Mouse (Mus musculus): ENCODE results near the gene Agap1. TPM values are rescaled to one million over a fixed set of nuclear protein-coding genes. Genes with fewer than 3 reads are reported as not detected.
A peak's percentile ranks its signal among the peaks of the same experiment; 100 is the strongest.
"Not testable (repeated sequence)": the region's sequence is repeated elsewhere in the genome, so short reads cannot be mapped to it uniquely, and the experiment has no call there.

Agap1 gene
- polyA plus RNA-seq, 1 experiment from 2014 or later: 31.9 TPM

DNA sequence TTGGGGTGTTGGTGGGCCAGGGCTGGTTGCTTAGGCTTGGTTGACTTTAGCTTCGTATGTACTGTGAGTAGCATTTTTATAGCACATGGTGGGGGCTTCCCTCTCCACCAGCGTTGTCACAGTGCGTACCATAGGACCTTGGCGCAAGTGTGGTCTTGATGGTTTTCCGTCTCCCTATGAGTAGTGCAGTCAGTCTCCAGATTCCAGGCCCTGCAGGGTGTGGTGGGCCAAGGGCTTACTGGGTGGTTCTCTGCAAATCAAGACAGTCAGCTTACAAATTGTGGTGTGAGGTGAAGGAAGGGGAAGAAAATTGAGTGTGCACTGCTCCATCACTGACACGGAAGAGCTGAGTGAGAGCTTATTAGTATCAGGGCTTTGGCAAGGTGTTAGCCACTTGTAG is 32.3 kb downstream of the Agap1 start:
- Histone ChIP-seq H3K9ac (ENCODE audit: low read depth, low read length) (no peak overlapping the region), H3K4me3 (ENCODE audit: low read length) (no peak overlapping the region), H3K4me2 (ENCODE audit: low read length) (no peak overlapping the region), H3K4me1 (ENCODE audit: control insufficient read depth, insufficient read depth, low read depth, low read length) (peaks cover 8% of the 10 kb centered on the region), H3K9me3 (ENCODE audit: control insufficient read depth, low read length) (no peaks in the 10 kb centered on the region), H3K36me3 (ENCODE audit: control insufficient read depth, insufficient read depth, low read length) (no peaks in the 10 kb centered on the region), H3K27ac (ENCODE audit: low read depth, low read length) (no peak overlapping the region), H3K27me3 (replicated peaks; ENCODE audit: control insufficient read depth, insufficient read depth, low read length) (no peaks in the 10 kb centered on the region)
- ATAC-seq: 0 out of 2 replicates have a peak, but pooled peaks have one; percentile 19
- 91% methylated on average over 6 of the region's 6 CpGs for WGBS

DNA sequence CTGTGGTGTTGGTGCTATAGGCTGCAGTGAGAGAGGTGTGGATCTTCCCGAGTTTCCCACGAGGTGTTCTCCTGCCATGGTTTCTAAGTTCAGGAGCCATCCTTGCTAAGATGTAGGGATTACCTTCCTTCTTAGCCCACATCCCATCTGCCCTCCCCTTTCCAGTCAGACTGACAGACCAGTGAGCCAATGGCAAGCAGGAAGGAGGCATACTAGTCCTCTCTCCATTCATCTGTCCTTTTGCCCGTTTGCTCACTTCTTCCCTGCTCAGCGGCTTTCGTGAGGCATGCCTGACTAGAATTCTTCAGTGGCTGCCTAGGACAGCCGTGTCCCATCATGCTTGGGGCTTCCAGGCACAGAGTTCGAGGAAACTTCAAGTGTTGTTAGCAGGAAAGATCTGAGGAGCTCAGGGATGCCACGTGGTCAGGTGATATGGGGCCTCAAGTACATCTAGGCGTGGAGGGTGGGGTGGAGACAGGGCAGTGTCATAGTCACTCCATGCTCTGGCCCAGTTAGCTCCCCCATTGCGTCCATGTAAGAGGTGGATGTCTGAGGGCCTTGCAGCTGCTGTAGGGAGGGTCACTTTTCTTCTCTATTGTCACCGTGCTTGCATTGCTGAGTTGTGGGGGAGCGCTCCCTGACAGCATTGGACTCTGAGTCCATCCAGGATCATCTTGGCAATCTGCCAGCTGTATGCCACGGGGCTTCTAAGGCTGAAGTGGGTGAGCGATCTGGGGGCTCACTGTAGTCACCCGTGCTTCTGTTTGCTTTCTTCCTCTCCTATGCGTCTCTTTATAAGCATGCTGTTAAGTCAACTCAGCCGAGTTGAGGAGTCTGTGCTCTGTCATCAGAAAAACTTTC is 34.7 kb downstream of the Agap1 start:
- Histone ChIP-seq H3K27me3 (replicated peaks; ENCODE audit: control insufficient read depth, insufficient read depth, low read length) (no peaks in the 10 kb centered on the region), H3K36me3 (ENCODE audit: control insufficient read depth, insufficient read depth, low read length) (no peaks in the 10 kb centered on the region), H3K4me3 (ENCODE audit: low read length) (no peak overlapping the region), H3K9me3 (ENCODE audit: control insufficient read depth, low read length) (no peaks in the 10 kb centered on the region), H3K9ac (ENCODE audit: low read depth, low read length) (no peak overlapping the region), H3K4me1 (ENCODE audit: control insufficient read depth, insufficient read depth, low read depth, low read length) (peaks cover 8% of the 10 kb centered on the region), H3K4me2 (ENCODE audit: low read length) (no peak overlapping the region), H3K27ac (ENCODE audit: low read depth, low read length) (no peak overlapping the region)
- 55% methylated on average over 17 of the region's 17 CpGs for WGBS
- peak; percentile 41; the same call in 1 of the 2 replicates for ATAC-seq

DNA sequence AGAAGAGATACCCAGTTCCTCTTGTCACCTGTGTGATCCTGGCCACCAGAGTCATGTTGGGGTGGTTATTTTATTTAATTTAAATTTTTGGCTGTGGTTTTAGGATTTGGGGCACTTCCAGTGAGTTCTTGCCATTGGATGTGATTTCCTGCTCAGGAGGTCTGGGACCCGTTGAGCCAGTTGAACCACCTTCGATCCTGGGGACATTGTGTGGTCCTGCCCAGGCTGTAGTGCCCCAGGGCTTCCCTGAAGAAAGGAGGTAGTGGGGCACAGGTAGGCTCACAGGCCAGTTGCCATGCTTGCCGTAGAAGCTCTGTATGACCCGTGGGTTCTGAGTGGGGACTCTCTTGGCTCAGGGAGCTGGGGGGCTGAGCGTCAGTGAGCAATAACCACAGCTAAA is 38.6 kb downstream of the Agap1 start:
- ATAC-seq: no peak
- H3K27ac ChIP-seq (ENCODE audit: low read depth, low read length): no peak overlapping the region
- no peaks in the 10 kb centered on the region for H3K27me3 ChIP-seq (replicated peaks; ENCODE audit: control insufficient read depth, insufficient read depth, low read length)
- H3K4me2 ChIP-seq (ENCODE audit: low read length): no peak overlapping the region
- H3K9me3 ChIP-seq (ENCODE audit: control insufficient read depth, low read length): no peaks in the 10 kb centered on the region
- no peaks in the 10 kb centered on the region for H3K36me3 ChIP-seq (ENCODE audit: control insufficient read depth, insufficient read depth, low read length)
- 93% methylated on average over 5 of the region's 5 CpGs for WGBS
- no peak overlapping the region for H3K9ac ChIP-seq (ENCODE audit: low read depth, low read length)
- no peak overlapping the region for H3K4me3 ChIP-seq (ENCODE audit: low read length)
- peaks cover 16% of the 10 kb centered on the region for H3K4me1 ChIP-seq (ENCODE audit: control insufficient read depth, insufficient read depth, low read depth, low read length)

DNA sequence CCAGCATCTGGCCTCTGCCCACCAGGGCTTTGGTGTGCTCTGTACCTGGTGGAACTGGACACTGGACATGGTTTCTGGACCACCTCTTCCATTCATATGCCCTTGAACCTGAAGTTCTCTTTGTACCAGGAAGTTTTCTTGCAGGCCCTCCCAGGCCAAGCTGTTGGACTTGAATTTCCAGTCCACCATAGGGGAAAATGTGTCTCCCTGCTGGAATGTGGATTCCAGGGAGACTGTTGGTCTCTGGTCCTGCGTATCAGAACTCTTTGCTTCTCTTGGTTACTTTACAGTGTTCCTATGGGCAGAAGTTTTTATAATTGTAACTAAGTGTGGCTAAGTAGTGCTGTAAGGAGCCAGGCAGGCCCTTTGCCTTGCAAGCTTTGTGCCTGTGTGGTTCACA is 40.2 kb downstream of the Agap1 start:
- H3K4me1 ChIP-seq (ENCODE audit: control insufficient read depth, insufficient read depth, low read depth, low read length): peaks cover 11% of the 10 kb centered on the region
- no peaks in the 10 kb centered on the region for H3K9me3 ChIP-seq (ENCODE audit: control insufficient read depth, low read length)
- H3K27ac ChIP-seq (ENCODE audit: low read depth, low read length): no peak overlapping the region
- H3K27me3 ChIP-seq (replicated peaks; ENCODE audit: control insufficient read depth, insufficient read depth, low read length): no peaks in the 10 kb centered on the region
- H3K9ac ChIP-seq (ENCODE audit: low read depth, low read length): no peak overlapping the region
- H3K36me3 ChIP-seq (ENCODE audit: control insufficient read depth, insufficient read depth, low read length): no peaks in the 10 kb centered on the region
- no peak overlapping the region for H3K4me3 ChIP-seq (ENCODE audit: low read length)
- WGBS: 86% methylated on average over 1 of the region's 1 CpGs
- no peak overlapping the region for H3K4me2 ChIP-seq (ENCODE audit: low read length)
- no peak for ATAC-seq

DNA sequence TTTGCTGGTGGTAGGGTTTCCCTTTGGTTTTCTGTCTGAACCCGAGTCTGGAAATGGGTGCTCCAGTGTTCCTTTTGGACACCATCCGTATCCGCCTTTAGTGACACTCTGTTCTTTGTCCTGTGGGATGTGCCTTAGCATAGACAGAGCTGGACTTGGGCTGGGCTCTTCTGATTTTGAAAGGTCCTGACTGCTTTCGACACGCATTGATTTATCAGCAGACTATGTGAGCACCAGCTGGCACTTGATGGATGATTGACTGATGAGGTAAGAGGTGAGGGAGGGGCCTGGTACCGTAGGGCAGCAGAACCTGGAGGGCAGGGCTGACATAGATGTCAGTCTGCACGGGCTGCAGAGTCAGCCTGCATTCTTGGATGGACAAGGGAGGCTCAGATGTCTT is 41.6 kb downstream of the Agap1 start:
- no peak for ATAC-seq
- no peak overlapping the region for H3K4me2 ChIP-seq (ENCODE audit: low read length)
- no peak overlapping the region for H3K9ac ChIP-seq (ENCODE audit: low read depth, low read length)
- no peaks in the 10 kb centered on the region for H3K36me3 ChIP-seq (ENCODE audit: control insufficient read depth, insufficient read depth, low read length)
- H3K27ac ChIP-seq (ENCODE audit: low read depth, low read length): no peak overlapping the region
- H3K9me3 ChIP-seq (ENCODE audit: control insufficient read depth, low read length): no peaks in the 10 kb centered on the region
- H3K4me3 ChIP-seq (ENCODE audit: low read length): no peak overlapping the region
- H3K27me3 ChIP-seq (replicated peaks; ENCODE audit: control insufficient read depth, insufficient read depth, low read length): no peaks in the 10 kb centered on the region
- H3K4me1 ChIP-seq (ENCODE audit: control insufficient read depth, insufficient read depth, low read depth, low read length): peaks cover 15% of the 10 kb centered on the region
- WGBS: 60% methylated on average over 7 of the region's 7 CpGs

DNA sequence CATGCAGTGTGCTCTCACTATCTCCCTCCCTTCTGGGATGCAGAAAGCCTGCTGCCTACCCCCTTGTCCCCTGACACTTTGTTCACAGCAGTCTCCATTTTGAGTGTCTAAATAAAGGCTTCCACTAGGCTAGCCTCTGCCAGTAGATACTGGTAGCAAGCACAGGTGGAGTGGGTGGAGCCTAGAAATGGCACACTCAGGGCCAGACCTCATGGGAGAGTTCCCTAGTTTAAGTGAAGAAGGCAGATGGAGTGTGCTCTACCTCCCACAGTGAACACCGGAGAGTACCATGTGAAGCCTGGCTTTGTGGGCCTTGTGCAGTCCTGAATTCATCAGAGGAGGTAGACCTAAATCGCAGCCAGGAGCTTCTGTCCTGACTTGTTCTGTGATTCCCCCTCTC is 46.3 kb downstream of the Agap1 start:
- 80% methylated on average over 2 of the region's 2 CpGs for WGBS
- no peaks in the 10 kb centered on the region for H3K9me3 ChIP-seq (ENCODE audit: control insufficient read depth, low read length)
- no peak for ATAC-seq
- H3K36me3 ChIP-seq (ENCODE audit: control insufficient read depth, insufficient read depth, low read length): no peaks in the 10 kb centered on the region
- H3K27me3 ChIP-seq (replicated peaks; ENCODE audit: control insufficient read depth, insufficient read depth, low read length): no peaks in the 10 kb centered on the region
- peaks cover 11% of the 10 kb centered on the region for H3K4me1 ChIP-seq (ENCODE audit: control insufficient read depth, insufficient read depth, low read depth, low read length)
- H3K4me3 ChIP-seq (ENCODE audit: low read length): no peak overlapping the region
- H3K9ac ChIP-seq (ENCODE audit: low read depth, low read length): no peak overlapping the region
- H3K27ac ChIP-seq (ENCODE audit: low read depth, low read length): no peak overlapping the region
- H3K4me2 ChIP-seq (ENCODE audit: low read length): no peak overlapping the region

DNA sequence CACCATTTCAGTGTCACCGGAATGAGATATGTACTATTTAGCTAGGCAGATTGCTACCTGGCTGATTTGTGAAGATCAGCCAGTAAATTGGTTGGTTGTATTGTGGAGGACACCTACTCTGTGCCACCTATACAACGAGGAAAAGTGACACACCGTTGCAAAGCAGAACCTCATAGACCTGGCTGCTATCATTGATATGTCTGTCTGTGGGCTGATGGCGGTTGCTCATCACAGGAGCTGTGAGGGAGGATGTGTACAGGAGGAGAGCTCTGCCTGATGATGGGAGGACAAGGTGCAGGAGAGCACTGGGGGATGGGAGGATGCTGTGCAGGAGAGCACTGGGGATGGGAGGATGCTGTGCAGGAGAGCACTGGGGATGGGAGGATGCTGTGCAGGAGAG is 46.7 kb downstream of the Agap1 start:
- Histone ChIP-seq H3K9ac (ENCODE audit: low read depth, low read length) (no peak overlapping the region), H3K27ac (ENCODE audit: low read depth, low read length) (no peak overlapping the region)
- no peak for ATAC-seq

DNA sequence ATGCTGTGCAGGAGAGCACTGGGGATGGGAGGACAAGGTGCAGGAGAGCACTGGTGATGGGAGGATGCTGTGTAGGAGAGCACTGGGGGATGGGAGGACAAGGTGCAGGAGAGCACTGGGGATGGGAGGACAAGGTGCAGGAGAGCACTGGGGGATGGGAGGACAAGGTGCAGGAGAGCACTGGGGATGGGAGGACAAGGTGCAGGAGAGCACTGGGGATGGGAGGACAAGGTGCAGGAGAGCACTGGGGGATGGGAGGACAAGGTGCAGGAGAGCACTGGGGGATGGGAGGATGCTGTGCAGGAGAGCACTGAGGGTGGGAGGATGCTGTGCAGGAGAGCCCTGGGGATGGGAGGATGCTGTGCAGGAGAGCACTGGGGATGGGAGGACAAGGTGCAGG is 47.3 kb downstream of the Agap1 start:
- H3K9me3 ChIP-seq (ENCODE audit: control insufficient read depth, low read length); H3K9ac ChIP-seq (ENCODE audit: low read depth, low read length); ATAC-seq; H3K27ac ChIP-seq (ENCODE audit: low read depth, low read length); H3K36me3 ChIP-seq (ENCODE audit: control insufficient read depth, insufficient read depth, low read length); H3K4me2 ChIP-seq (ENCODE audit: low read length); H3K27me3 ChIP-seq (replicated peaks; ENCODE audit: control insufficient read depth, insufficient read depth, low read length); H3K4me3 ChIP-seq (ENCODE audit: low read length): not testable (repeated sequence)
- H3K4me1 ChIP-seq (ENCODE audit: control insufficient read depth, insufficient read depth, low read depth, low read length): peaks cover 11% of the 10 kb centered on the region

More for the DNA sequence above, 46.7 kb downstream of the Agap1 start:
- H3K27me3 ChIP-seq (replicated peaks; ENCODE audit: control insufficient read depth, insufficient read depth, low read length): no peaks in the 10 kb centered on the region
- 89% methylated on average over 4 of the region's 4 CpGs for WGBS
- H3K36me3 ChIP-seq (ENCODE audit: control insufficient read depth, insufficient read depth, low read length): no peaks in the 10 kb centered on the region
- H3K4me2 ChIP-seq (ENCODE audit: low read length): no peak overlapping the region
- H3K9me3 ChIP-seq (ENCODE audit: control insufficient read depth, low read length): no peaks in the 10 kb centered on the region
- no peak overlapping the region for H3K4me3 ChIP-seq (ENCODE audit: low read length)
- H3K4me1 ChIP-seq (ENCODE audit: control insufficient read depth, insufficient read depth, low read depth, low read length): peaks cover 11% of the 10 kb centered on the region

DNA sequence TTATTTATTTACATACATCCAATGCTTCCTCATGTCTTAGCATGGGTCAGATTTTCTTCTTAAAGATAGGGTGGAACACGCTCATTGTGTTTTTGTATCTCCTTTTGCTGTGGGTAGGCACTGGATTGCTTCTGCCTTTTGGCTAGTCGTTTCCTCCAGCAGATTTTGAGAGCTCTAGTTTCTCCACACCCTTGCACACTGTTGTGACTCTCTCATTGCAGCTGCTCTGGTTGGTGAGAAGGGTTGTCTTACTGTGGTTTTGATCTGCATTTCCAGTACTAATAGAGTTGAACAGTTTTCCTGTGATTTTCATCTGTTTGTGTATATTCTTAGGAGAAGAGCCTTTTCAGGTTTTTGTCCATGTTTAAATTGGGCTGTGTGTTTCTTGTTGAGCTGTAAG is 54.6 kb downstream of the Agap1 start:
- no peak for ATAC-seq
- H3K36me3 ChIP-seq (ENCODE audit: control insufficient read depth, insufficient read depth, low read length): no peaks in the 10 kb centered on the region
- H3K4me3 ChIP-seq (ENCODE audit: low read length): no peak overlapping the region
- H3K9me3 ChIP-seq (ENCODE audit: control insufficient read depth, low read length): no peaks in the 10 kb centered on the region
- no peak overlapping the region for H3K9ac ChIP-seq (ENCODE audit: low read depth, low read length)
- H3K27ac ChIP-seq (ENCODE audit: low read depth, low read length): no peak overlapping the region
- peaks cover 26% of the 10 kb centered on the region for H3K4me1 ChIP-seq (ENCODE audit: control insufficient read depth, insufficient read depth, low read depth, low read length)
- WGBS: 63% methylated on average over 2 of the region's 2 CpGs
- H3K27me3 ChIP-seq (replicated peaks; ENCODE audit: control insufficient read depth, insufficient read depth, low read length): no peaks in the 10 kb centered on the region
- H3K4me2 ChIP-seq (ENCODE audit: low read length): no peak overlapping the region
